Comparison of ENCODE assay signal across 16 mouse cellular contexts in the genomic region with DNA sequence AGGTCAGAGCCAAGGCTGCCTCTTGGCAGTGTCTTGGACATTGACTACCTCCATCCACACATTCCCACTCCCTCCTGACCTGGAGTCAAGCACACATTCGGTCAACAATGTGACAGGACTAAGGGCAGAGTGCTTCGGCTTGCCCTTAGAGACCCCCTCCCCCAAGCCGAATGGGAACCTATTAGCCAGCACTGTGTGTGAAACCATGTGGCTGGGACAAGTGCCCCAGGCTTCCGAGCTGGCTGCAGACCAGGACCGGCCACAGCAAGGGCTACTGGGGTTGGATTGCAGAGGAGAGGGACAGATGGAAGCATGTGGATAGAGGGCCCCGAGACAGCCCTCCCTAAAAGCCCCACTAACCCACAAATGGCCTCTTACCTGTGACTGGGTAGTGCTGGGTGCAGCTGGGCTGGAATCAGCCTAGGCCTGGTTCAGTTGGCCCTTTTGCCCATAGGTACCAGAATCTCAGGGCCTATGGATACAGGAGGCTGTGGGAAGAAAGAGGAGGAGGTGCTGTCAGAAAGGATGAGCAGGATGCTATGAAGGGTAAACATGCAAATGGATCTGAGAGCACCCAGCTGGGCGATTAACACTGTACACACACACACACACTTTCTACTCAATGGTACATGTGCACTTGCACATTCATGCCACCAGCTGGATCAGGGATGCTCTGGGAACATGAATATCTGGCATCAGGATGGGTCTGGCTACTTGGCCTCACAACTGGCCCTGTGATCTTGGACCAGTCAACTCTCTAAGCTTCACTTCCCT. TPM values are rescaled to one million over a fixed set of nuclear protein-coding genes. Genes with fewer than 3 reads are reported as not detected.
DNase-seq lines count a peak whose midpoint lies in the region; ATAC-seq lines count a peak whose summit lies in the region.
"Had no signal": no experiment of that assay in that cellular context is flagged by ENCODE, and none has a peak within 500 bp of the region (broad histone marks: within the 10 kb centered on the region; RNA-seq: fewer than 3 reads in every experiment).

No protein-coding gene starts in this region.

- no peak overlapping the region for H3K4me3 ChIP-seq in kidney, embryonic 15.5 days (replicated peaks)
- H3K4me3 ChIP-seq: forebrain, embryonic 12.5 days; heart, embryonic 12.5 days; neural tube, embryonic 12.5 days had no signal

- no peak overlapping the region for H3K9ac ChIP-seq in kidney, embryonic 15.5 days
- H3K9ac ChIP-seq: forebrain, embryonic 12.5 days; heart, embryonic 12.5 days; neural tube, embryonic 12.5 days had no signal

- DNase-seq in kidney, adult 18-20 months, result peak; percentile 33
- DNase-seq in retina, postnatal 1 day, result peak; percentile 53
- no peak for DNase-seq in retina, embryonic 14.5 days (ENCODE audit: low spot score)
- peak; percentile 87 to 92 for DNase-seq in cerebellum, postnatal 10 days
- DNase-seq in heart, postnatal 10 days, result no peak
- DNase-seq in heart, adult 18-20 months, result no peak
- DNase-seq: heart, postnatal 36 days; lung, postnatal 10 days; right cerebral cortex, postnatal 14 days had no signal

- no peaks in the 10 kb centered on the region for H3K36me3 ChIP-seq in kidney, embryonic 15.5 days
- H3K36me3 ChIP-seq: forebrain, embryonic 12.5 days; heart, embryonic 12.5 days; neural tube, embryonic 12.5 days had no signal

- no peak overlapping the region for H3K27ac ChIP-seq in kidney, embryonic 15.5 days
- H3K27ac ChIP-seq: forebrain, embryonic 12.5 days; neural tube, embryonic 12.5 days; stomach, postnatal 0 days had no signal

- 50% methylated on average over 7 of the region's 7 CpGs for WGBS in kidney, embryonic 15.5 days

- intact Hi-C loops in heart, postnatal 10 days (cut with DNase I), result no loop called here

- H3K9me3 ChIP-seq in kidney, embryonic 15.5 days (replicated peaks), result no peaks in the 10 kb centered on the region
- H3K9me3 ChIP-seq: forebrain, embryonic 12.5 days; heart, embryonic 12.5 days; megakaryocyte, embryonic 14.5 days; neural tube, embryonic 12.5 days had no signal

- no peak for ATAC-seq in kidney, embryonic 15.5 days (replicated peaks; ENCODE audit: low FRiP score)

- H3K27me3 ChIP-seq in kidney, embryonic 15.5 days, result no peaks in the 10 kb centered on the region

- no peak overlapping the region for H3K4me2 ChIP-seq in kidney, embryonic 15.5 days
- H3K4me2 ChIP-seq: forebrain, embryonic 12.5 days; heart, embryonic 12.5 days; neural tube, embryonic 12.5 days had no signal

- 0 out of 2 replicates have a peak, but pooled peaks cover 3% of the 10 kb centered on the region for H3K4me1 ChIP-seq in kidney, embryonic 15.5 days
- H3K4me1 ChIP-seq: heart, embryonic 12.5 days had no signal

RNA-seq across cellular contexts. Expression of a gene that starts 20.9 kb away (rescaled TPM):
- 3.2 and 4.5 TPM in 2 replicates for polyA plus RNA-seq in kidney, embryonic 15.5 days (2015; fragmentation: Nextera tagmentation; extraction: Ambion mirVana)
- 1 to 10 TPM; 2.1 to 2.3 TPM for total RNA-seq in heart, postnatal 10 days (2021)
- 1 to 10 TPM; 1.0 to 1.1 TPM for total RNA-seq in heart, adult 18-20 months (2021)
- total RNA-seq: monocyte, adult 5-6 weeks had no signal

Comparison
In these comparisons a context has a peak if more than half of its experiments do, and no peak if none do; other contexts are left out.
1. DNase-seq: peak in kidney, adult 18-20 months (single experiment), retina, postnatal 1 day (single experiment) and cerebellum, postnatal 10 days (2 of 2); none in retina, embryonic 14.5 days (single experiment), heart, postnatal 10 days (0 of 2) and heart, adult 18-20 months (0 of 2).